Mouse (Mus musculus) liver, postnatal 0 days (tissue): ENCODE data around the gene 1600014C23Rik.

ENCODE experiments used
- CTCF ChIP-seq: sonication (generic); IDR thresholded peaks from 2 replicates; pipeline ENCODE4 v1.5.1; 2016; ENCODE audit warnings: antibody characterized with exemption, low read depth
- EP300 ChIP-seq: IDR thresholded peaks from 2 replicates; pipeline ENCODE4 v1.6.1; 2016; ENCODE audit warnings: antibody characterized with exemption, low read depth, mild to moderate bottlenecking

GRCm38 (mm10) chr17:45689120-45689519 is 44.5 kb downstream of the 1600014C23Rik start:
- TF ChIP-seq CTCF = no peak
- TF ChIP-seq EP300 = no peak
